Mouse (Mus musculus) liver, embryonic 16.5 days (tissue): ENCODE data around the gene Lgals12. TPM values are rescaled to one million over a fixed set of nuclear protein-coding genes. Genes with fewer than 3 reads are reported as not detected.

Experiments
- ATAC-seq: fragments of 200-750 bp; cut with Nextera tagmentation; 2 replicates; pipeline ENCODE4 v1.8.0; 2017; ENCODE audit warnings: low read depth, mild to moderate bottlenecking, moderate number of reproducible peaks, moderate library complexity
- H3K27ac ChIP-seq: fragments of 300-500 bp; sonication (generic); 2 replicates; pipeline ENCODE4 v1.5.1; 2014; ENCODE audit warnings: mild to moderate bottlenecking, low read length
- H3K27me3 ChIP-seq: fragments of 300-500 bp; sonication (generic); 2 replicates; pipeline ENCODE4 v1.6.1; 2014; ENCODE audit warnings: low read depth, low read length, mixed read lengths; ENCODE audit not compliant: control insufficient read depth, insufficient read depth
- H3K36me3 ChIP-seq: fragments of 300-500 bp; sonication (generic); 2 replicates; pipeline ENCODE4 v1.6.1; 2014; ENCODE audit warnings: mild to moderate bottlenecking; ENCODE audit not compliant: control insufficient read depth, insufficient read depth
- H3K4me1 ChIP-seq: fragments of 300-500 bp; sonication (generic); 2 replicates; pipeline ENCODE4 v1.6.1; 2014; ENCODE audit warnings: low read depth, low read length, mixed read lengths; ENCODE audit not compliant: control insufficient read depth
- H3K4me2 ChIP-seq: fragments of 300-500 bp; sonication (generic); 2 replicates; pipeline ENCODE4 v1.6.1; 2014; ENCODE audit warnings: low read depth, low read length, mixed read lengths
- H3K4me3 ChIP-seq: fragments of 300-500 bp; sonication (generic); 2 replicates; pipeline ENCODE4 v1.5.1; 2014; ENCODE audit warnings: low read depth, mild to moderate bottlenecking, low read length
- H3K9ac ChIP-seq: fragments of 300-500 bp; sonication (generic); 2 replicates; pipeline ENCODE4 v1.6.1; 2014; ENCODE audit warnings: low read depth, low read length
- H3K9me3 ChIP-seq: fragments of 300-500 bp; sonication (generic); replicated peaks from 2 replicates; pipeline ENCODE4 v1.6.1; 2016; ENCODE audit warnings: low read length; ENCODE audit not compliant: control insufficient read depth
- WGBS: fragments of 180-500 bp; shearing (Covaris S2); extraction: QIAGEN DNeasy Blood & Tissue Kit; methylation state at CpG from one replicate; pipeline ENCODE4 v1.1.7; 2014; ENCODE audit not compliant: insufficient replicate concordance; 5-methylcytosine and 5-hydroxymethylcytosine counted together
- polyA plus RNA-seq: library from polyadenylated mRNA; unstranded; fragments of >200 nt; fragmentation: Nextera tagmentation; extraction: Ambion mirVana; gene quantifications from 2 replicates; pipeline ENCODE4 v1.2.1, GENCODE M21; 2015

Lgals12 gene
- polyA plus RNA-seq, 1 experiment from 2014 or later = 0.05 TPM

GRCm38 (mm10) chr19:7557844-7558243, 49.1 kb downstream of the Lgals12 start:
- WGBS = 5% methylated on average over 4 of the region's 4 CpGs
- H3K9ac ChIP-seq = peak overlapping the region; percentile 87
- H3K4me1 ChIP-seq = peaks cover 25% of the 10 kb centered on the region
- peak overlapping the region; percentile 78 for H3K4me3 ChIP-seq
- H3K27me3 ChIP-seq = no peaks in the 10 kb centered on the region
- peak; percentile 46 for ATAC-seq
- H3K4me2 ChIP-seq = peak overlapping the region; percentile 82
- no peaks in the 10 kb centered on the region for H3K9me3 ChIP-seq
- H3K27ac ChIP-seq = peak overlapping the region; percentile 67
- no peaks in the 10 kb centered on the region for H3K36me3 ChIP-seq

GRCm38 (mm10) chr19:7557328-7557822, 49.6 kb downstream of the Lgals12 start, which contains the start of gene Pla2g16:
Pla2g16 (plus strand) TSS chr19:7557459.
- Histone ChIP-seq H3K27me3 (no peaks in the 10 kb centered on the region), H3K9ac (peak within 1 kb of the TSS; percentile 87), H3K27ac (peak within 1 kb of the TSS; percentile 67), H3K9me3 (no peaks in the 10 kb centered on the region), H3K4me1 (peaks cover 30% of the 10 kb centered on the region), H3K4me3 (peak within 1 kb of the TSS; percentile 78), H3K36me3 (no peaks in the 10 kb centered on the region), H3K4me2 (peak within 1 kb of the TSS; percentile 82)
- peak; percentile 97 for ATAC-seq
- WGBS = under 1% methylated on average over 27 of the region's 27 CpGs

GRCm38 (mm10) chr19:7556641-7557040, 50.4 kb downstream of the Lgals12 start:
- no peak for ATAC-seq
- Histone ChIP-seq H3K9ac (no peak overlapping the region), H3K36me3 (no peaks in the 10 kb centered on the region), H3K4me1 (peaks cover 37% of the 10 kb centered on the region), H3K4me2 (no peak overlapping the region), H3K27ac (no peak overlapping the region), H3K4me3 (no peak overlapping the region), H3K9me3 (no peaks in the 10 kb centered on the region), H3K27me3 (no peaks in the 10 kb centered on the region)
- 82% methylated on average over 1 of the region's 1 CpGs for WGBS

- H3K27ac ChIP-seq = no peak overlapping the region
- H3K27me3 ChIP-seq = no peaks in the 10 kb centered on the region
- no peak overlapping the region for H3K4me3 ChIP-seq
- H3K36me3 ChIP-seq = no peaks in the 10 kb centered on the region
- H3K4me2 ChIP-seq = no peak overlapping the region
- H3K9ac ChIP-seq = no peak overlapping the region
- WGBS = 47% methylated on average over 4 of the region's 4 CpGs
- peaks cover 41% of the 10 kb centered on the region for H3K4me1 ChIP-seq
- ATAC-seq = no peak
- H3K9me3 ChIP-seq = no peaks in the 10 kb centered on the region
Observed at GRCm38 (mm10) chr19:7554881-7555280, 52.1 kb downstream of the Lgals12 start.

DNA sequence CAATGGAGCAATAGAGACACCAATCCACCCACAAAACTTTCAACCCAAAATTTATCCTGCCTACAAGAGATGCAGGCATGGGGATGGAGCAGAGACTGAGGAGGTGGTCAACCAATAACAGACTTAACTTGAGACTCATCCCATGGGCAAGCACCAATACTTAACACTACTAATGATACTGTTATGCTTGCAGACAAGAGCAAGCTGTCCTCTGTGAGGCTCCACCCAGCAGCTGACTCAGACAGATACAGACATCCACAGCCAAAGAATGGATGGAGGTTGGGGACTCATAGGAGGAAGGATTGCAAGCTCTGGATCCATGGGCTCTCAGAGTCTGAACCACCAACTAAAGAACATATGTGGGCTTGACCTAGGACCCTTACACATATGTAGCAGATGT, 53.6 kb downstream of the Lgals12 start:
- H3K27ac ChIP-seq = peak overlapping the region; percentile 92
- H3K4me1 ChIP-seq = peaks cover 40% of the 10 kb centered on the region
- ATAC-seq = peak; percentile 31; the same call in 1 of the 2 replicates
- no peaks in the 10 kb centered on the region for H3K9me3 ChIP-seq
- no peaks in the 10 kb centered on the region for H3K27me3 ChIP-seq
- peak overlapping the region; percentile 14; the same call in 1 of the 2 replicates for H3K4me2 ChIP-seq
- no peak overlapping the region for H3K9ac ChIP-seq
- H3K36me3 ChIP-seq = no peaks in the 10 kb centered on the region
- no peak overlapping the region for H3K4me3 ChIP-seq

DNA sequence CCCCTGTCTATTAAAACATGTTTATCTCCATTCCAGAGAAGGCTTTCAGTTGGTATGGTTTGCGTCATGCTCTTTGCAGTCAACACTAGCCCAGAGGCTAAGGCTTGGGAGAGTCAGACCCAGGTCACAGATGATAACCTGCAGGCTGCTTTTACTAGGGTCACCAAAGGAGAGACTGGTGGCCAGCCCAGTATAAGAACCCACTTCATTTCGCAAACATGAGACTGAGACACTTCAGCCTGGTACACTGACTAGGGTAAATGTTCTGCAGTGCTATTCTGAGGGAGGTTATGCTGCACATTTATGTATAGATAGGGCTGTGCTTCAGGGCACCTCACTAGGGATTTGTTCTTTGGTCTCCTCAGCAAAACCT, 54.7 kb downstream of the Lgals12 start:
- peak overlapping the region; percentile 92 for H3K27ac ChIP-seq
- H3K4me2 ChIP-seq = peak overlapping the region; percentile 53
- H3K36me3 ChIP-seq = no peaks in the 10 kb centered on the region
- peak overlapping the region; percentile 6; the same call in 1 of the 2 replicates for H3K9ac ChIP-seq
- no peaks in the 10 kb centered on the region for H3K27me3 ChIP-seq
- peak; percentile 9 for ATAC-seq
- no peaks in the 10 kb centered on the region for H3K9me3 ChIP-seq
- H3K4me3 ChIP-seq = no peak overlapping the region
- WGBS = 14% methylated on average over 2 of the region's 2 CpGs
- peaks cover 32% of the 10 kb centered on the region for H3K4me1 ChIP-seq

DNA sequence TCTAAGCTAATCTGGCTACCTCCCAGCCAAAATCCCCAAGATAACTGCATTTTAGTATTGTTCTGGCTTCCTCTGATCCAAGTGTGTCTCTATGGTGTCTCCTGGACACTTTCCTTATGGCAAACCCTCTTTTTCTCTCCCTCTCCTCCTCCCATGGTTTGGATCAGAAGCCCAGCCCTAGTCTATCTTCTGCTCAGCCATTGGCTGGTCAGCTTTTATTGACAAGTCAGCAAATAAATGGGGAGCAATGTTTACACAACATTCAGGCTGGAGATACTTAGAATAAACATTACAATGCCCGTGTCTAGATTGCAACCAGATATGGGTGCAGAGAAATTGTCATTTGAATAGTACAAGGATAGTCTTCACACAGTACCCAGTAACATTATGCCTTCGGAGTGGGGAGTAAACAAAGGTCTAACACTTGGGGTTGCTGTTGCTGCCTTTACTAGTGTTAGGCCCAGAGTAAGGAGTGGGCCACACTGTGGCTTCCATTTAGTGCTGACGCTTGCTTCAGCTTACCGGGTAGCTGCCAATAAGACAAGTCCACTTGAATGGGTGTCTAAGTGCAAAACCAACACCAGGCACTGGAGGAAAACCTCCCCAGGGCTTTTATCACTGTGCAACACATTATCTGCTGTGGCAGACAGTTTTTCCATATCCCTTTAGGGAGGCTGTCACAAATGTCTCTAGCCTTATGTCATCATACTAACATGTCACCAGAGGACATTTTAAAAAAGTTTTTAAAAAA, 55.3 kb downstream of the Lgals12 start:
- Histone ChIP-seq H3K9me3 (no peaks in the 10 kb centered on the region), H3K9ac (peak overlapping the region; percentile 32; the same call in 1 of the 2 replicates), H3K4me3 (peak overlapping the region; percentile 21), H3K27ac (peak overlapping the region; percentile 92), H3K27me3 (no peaks in the 10 kb centered on the region), H3K36me3 (no peaks in the 10 kb centered on the region), H3K4me1 (peaks cover 32% of the 10 kb centered on the region), H3K4me2 (peak overlapping the region; percentile 53)
- 23% methylated on average over 4 of the region's 4 CpGs for WGBS
- peak; percentile 90 for ATAC-seq

DNA sequence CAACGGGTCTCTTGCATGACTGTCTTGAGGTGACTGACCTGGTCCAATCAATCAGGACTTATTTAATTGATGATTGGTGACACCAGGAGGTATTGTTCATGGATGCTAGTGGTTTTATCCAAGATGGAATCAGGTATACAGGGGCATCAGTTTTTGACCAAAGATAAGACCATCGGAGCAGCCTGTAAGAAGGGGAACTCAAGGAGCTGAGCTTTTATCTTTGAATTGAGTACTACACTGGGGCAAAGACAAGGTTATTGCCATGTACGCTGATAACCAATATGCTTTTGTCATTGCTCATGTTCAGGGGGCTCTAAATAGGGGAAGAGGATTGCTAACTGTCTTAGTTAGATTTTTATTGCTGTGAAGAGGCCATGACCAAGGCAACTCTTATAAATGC, 58.1 kb downstream of the Lgals12 start:
- Histone ChIP-seq H3K36me3 (no peaks in the 10 kb centered on the region), H3K4me1 (peaks cover 26% of the 10 kb centered on the region), H3K27me3 (no peaks in the 10 kb centered on the region), H3K9me3 (no peaks in the 10 kb centered on the region), H3K4me2 (no peak overlapping the region), H3K27ac (no peak overlapping the region), H3K9ac (no peak overlapping the region), H3K4me3 (no peak overlapping the region)
- ATAC-seq = no peak
- 61% methylated on average over 3 of the region's 3 CpGs for WGBS
